Mouse (Mus musculus): ENCODE results near the gene Atp1a1. TPM values are rescaled to one million over a fixed set of nuclear protein-coding genes. Genes with fewer than 3 reads are reported as not detected.

Atp1a1 gene
- polyA plus RNA-seq, 1 experiment from 2014 or later = 270 TPM

GRCm38 (mm10) chr3:101599920-101600741, 4.4 kb downstream of the Atp1a1 start:
- peaks cover 77% of the 10 kb centered on the region for H3K4me1 ChIP-seq (replicated peaks)
- 4% methylated on average over 4 of the region's 4 CpGs for WGBS
- no peaks in the 10 kb centered on the region for H3K36me3 ChIP-seq
- H3K27me3 ChIP-seq = no peaks in the 10 kb centered on the region
- peak overlapping the region; percentile 99 for H3K9ac ChIP-seq
- no peak for ATAC-seq (replicated peaks; ENCODE audit: insufficient number of reproducible peaks, insufficient read depth, low FRiP score, low read depth)
- no peaks in the 10 kb centered on the region for H3K9me3 ChIP-seq (replicated peaks)
- peak overlapping the region; percentile 100 for H3K27ac ChIP-seq
- H3K4me2 ChIP-seq = peak overlapping the region; percentile 91
- H3K4me3 ChIP-seq = peak overlapping the region; percentile 89

DNA sequence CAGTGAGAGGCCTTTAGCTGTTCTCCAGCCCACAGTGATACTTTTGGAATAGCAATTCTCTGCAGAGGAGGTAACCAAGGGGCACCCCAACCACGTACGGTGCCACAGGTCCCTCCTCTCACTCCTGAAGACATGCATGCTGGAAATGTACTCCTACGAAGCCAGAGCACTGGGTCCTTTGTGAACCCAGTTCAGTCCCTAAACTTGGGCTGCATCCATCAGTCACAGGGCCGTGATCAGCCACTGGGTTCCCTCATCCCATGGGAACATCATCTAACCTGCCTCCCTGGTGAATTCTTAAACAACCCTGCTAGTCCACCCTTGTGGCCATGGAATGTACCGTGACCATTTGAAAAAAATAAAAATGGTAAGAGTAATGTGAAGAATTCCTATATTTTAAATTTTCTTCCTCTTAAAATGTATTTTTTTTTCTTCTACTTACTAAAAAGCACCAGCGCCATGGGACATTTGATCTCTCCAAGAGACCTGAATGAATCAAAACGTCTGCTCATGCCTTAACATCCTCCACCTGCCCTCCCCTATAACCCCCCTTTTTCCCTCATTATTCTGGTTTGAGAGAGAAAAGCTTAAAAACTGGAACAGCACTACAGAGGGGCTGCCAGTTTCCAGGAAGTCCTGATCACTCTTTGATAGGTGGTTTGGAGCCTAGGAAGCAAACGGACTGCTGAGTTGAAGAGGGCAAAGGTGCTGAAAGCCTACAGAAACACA, 5.1 kb downstream of the Atp1a1 start:
- Histone ChIP-seq H3K4me2 (peak overlapping the region; percentile 91), H3K9ac (peak overlapping the region; percentile 99), H3K27ac (peak overlapping the region; percentile 100), H3K9me3 (replicated peaks) (no peaks in the 10 kb centered on the region), H3K4me3 (peak overlapping the region; percentile 89), H3K27me3 (no peaks in the 10 kb centered on the region), H3K4me1 (replicated peaks) (peaks cover 82% of the 10 kb centered on the region), H3K36me3 (peaks cover 6% of the 10 kb centered on the region)
- ATAC-seq (replicated peaks; ENCODE audit: insufficient number of reproducible peaks, insufficient read depth, low FRiP score, low read depth) = no peak
- 43% methylated on average over 8 of the region's 8 CpGs for WGBS

DNA sequence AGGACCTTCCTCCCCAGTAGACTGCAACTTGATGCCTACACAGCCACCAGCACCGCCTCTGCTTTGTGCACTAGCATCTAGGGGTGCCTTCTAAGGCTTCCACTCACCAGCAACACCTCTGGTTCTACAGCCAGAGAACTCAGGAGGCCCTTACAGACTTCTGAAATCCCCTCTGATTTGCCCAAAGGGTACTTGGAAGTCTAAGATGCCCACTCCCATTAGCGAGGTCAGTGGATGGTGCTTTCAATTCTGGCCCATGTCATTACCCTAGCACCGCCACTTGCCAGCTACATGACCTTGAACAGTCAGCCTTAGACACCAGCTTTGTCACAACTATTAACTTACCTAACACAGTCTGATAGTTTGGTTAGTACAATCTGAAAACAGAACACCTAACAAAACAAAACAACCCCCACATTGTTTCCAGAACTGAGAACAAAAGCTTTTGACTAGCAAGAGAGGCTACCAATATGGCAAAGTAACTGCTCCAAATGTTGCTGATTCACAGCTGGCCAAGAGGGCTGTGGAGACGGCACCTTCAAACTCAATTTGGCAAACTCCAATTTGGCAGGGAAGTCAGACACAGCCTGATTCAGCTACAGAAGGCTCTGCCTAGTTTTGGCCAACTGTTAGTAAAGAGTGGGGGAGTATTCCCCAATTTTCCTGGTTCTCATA, 6.1 kb downstream of the Atp1a1 start:
- H3K27me3 ChIP-seq = no peaks in the 10 kb centered on the region
- H3K4me1 ChIP-seq (replicated peaks) = peaks cover 92% of the 10 kb centered on the region
- H3K27ac ChIP-seq = peak overlapping the region; percentile 100
- peak overlapping the region; percentile 89; the same call in 1 of the 2 replicates for H3K4me3 ChIP-seq
- no peaks in the 10 kb centered on the region for H3K9me3 ChIP-seq (replicated peaks)
- peak overlapping the region; percentile 91 for H3K4me2 ChIP-seq
- H3K9ac ChIP-seq = peak overlapping the region; percentile 39
- peaks cover 16% of the 10 kb centered on the region for H3K36me3 ChIP-seq
- 44% methylated on average over 4 of the region's 4 CpGs for WGBS
- ATAC-seq (replicated peaks; ENCODE audit: insufficient number of reproducible peaks, insufficient read depth, low FRiP score, low read depth) = no peak

- peak overlapping the region; percentile 91 for H3K4me2 ChIP-seq
- H3K4me1 ChIP-seq (replicated peaks) = peaks cover 93% of the 10 kb centered on the region
- 21% methylated on average over 10 of the region's 10 CpGs for WGBS
- peaks cover 24% of the 10 kb centered on the region for H3K36me3 ChIP-seq
- no peak for ATAC-seq (replicated peaks; ENCODE audit: insufficient number of reproducible peaks, insufficient read depth, low FRiP score, low read depth)
- no peaks in the 10 kb centered on the region for H3K9me3 ChIP-seq (replicated peaks)
- H3K27ac ChIP-seq = peak overlapping the region; percentile 100
- H3K27me3 ChIP-seq = no peaks in the 10 kb centered on the region
- H3K4me3 ChIP-seq = 0 out of 2 replicates have a peak overlapping the region, but pooled peaks have one; percentile 9
- H3K9ac ChIP-seq = peak overlapping the region; percentile 39
Observed at GRCm38 (mm10) chr3:101597317-101598096, 7.0 kb downstream of the Atp1a1 start.

DNA sequence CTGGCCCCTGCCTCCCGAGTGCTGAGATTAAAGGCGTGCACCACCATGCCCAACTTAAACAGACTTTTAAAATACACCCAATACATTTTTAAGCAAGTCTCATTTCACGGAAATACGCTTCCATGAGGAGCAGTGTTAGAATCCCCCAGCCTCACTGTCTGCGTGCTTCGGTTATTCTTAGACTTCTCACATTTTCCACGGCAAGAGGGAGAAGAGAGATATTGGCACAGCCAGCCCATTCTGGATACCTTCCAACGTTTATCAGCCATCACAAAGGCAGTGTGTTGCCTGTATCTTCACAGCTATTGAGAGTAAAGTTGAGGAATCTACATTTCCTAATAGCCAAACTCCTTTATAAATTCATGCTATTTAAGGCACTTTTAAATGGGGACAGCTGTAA, 7.8 kb downstream of the Atp1a1 start:
- H3K9ac ChIP-seq = peak overlapping the region; percentile 31
- H3K36me3 ChIP-seq = peaks cover 32% of the 10 kb centered on the region
- H3K4me1 ChIP-seq (replicated peaks) = peaks cover 95% of the 10 kb centered on the region
- peak; percentile 35; the same call in 1 of the 2 replicates for ATAC-seq (replicated peaks; ENCODE audit: insufficient number of reproducible peaks, insufficient read depth, low FRiP score, low read depth)
- 15% methylated on average over 8 of the region's 8 CpGs for WGBS
- no peaks in the 10 kb centered on the region for H3K9me3 ChIP-seq (replicated peaks)
- peak overlapping the region; percentile 17 for H3K4me3 ChIP-seq
- peak overlapping the region; percentile 100 for H3K27ac ChIP-seq
- peak overlapping the region; percentile 91 for H3K4me2 ChIP-seq
- H3K27me3 ChIP-seq = no peaks in the 10 kb centered on the region

DNA sequence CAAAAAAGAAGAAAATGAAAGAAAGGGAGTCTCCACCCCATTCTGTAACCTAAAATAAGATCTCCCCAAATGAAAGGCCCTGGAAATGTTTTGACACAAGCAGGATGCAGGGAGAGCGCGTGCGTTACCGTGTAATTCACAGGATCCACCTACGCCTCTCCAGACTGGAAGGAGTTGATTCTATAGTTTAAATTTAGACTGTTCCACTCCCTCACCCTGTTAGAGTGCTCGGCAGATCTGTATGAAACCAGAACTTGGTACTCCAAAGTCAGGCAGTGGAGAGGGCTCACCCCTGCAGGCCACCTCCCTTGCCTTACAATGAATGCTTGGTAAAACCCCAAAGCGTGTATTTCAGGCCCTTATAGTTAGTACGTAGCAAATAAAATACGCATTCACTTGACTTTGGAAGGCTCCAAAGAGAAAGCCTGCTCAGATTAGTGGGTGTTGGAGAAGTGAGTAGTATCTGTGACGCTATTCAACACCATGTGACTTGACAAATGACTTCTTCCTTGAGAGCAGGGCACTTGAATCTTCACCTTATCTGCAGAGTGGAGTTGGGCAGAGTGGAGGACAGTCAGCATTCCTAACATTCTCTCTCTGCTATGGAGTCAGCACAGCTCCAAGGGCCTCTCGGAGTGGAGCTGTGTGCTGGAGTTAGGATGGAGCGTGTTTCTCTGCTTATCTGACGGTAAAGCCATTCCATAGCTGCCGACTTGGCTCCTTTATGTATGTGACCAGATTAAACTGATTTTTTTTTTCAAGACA, 8.4 kb downstream of the Atp1a1 start:
- 21% methylated on average over 14 of the region's 14 CpGs for WGBS
- peak overlapping the region; percentile 31 for H3K9ac ChIP-seq
- peak overlapping the region; percentile 91 for H3K4me2 ChIP-seq
- H3K27ac ChIP-seq = peak overlapping the region; percentile 100
- H3K4me1 ChIP-seq (replicated peaks) = peaks cover 95% of the 10 kb centered on the region
- H3K36me3 ChIP-seq = peaks cover 39% of the 10 kb centered on the region
- H3K4me3 ChIP-seq = peak overlapping the region; percentile 17
- ATAC-seq (replicated peaks; ENCODE audit: insufficient number of reproducible peaks, insufficient read depth, low FRiP score, low read depth) = peak; percentile 80
- H3K9me3 ChIP-seq (replicated peaks) = no peaks in the 10 kb centered on the region
- H3K27me3 ChIP-seq = no peaks in the 10 kb centered on the region

GRCm38 (mm10) chr3:101594982-101595381, 9.5 kb downstream of the Atp1a1 start:
- Histone ChIP-seq H3K4me2 (peak overlapping the region; percentile 91), H3K36me3 (peaks cover 50% of the 10 kb centered on the region), H3K27me3 (no peaks in the 10 kb centered on the region), H3K27ac (peak overlapping the region; percentile 100), H3K9me3 (replicated peaks) (no peaks in the 10 kb centered on the region), H3K9ac (peak overlapping the region; percentile 20; the same call in 1 of the 2 replicates), H3K4me3 (no peak overlapping the region), H3K4me1 (replicated peaks) (peaks cover 94% of the 10 kb centered on the region)
- no peak for ATAC-seq (replicated peaks; ENCODE audit: insufficient number of reproducible peaks, insufficient read depth, low FRiP score, low read depth)
- WGBS = 67% methylated on average over 5 of the region's 5 CpGs

- Histone ChIP-seq H3K27ac (peak overlapping the region; percentile 100), H3K4me3 (no peak overlapping the region), H3K27me3 (no peaks in the 10 kb centered on the region), H3K9ac (no peak overlapping the region), H3K4me2 (no peak overlapping the region), H3K36me3 (peaks cover 67% of the 10 kb centered on the region), H3K9me3 (replicated peaks) (no peaks in the 10 kb centered on the region), H3K4me1 (replicated peaks) (peaks cover 93% of the 10 kb centered on the region)
- WGBS = 57% methylated on average over 7 of the region's 7 CpGs
- ATAC-seq (replicated peaks; ENCODE audit: insufficient number of reproducible peaks, insufficient read depth, low FRiP score, low read depth) = no peak
Observed at GRCm38 (mm10) chr3:101593266-101593651, 11.2 kb downstream of the Atp1a1 start.

DNA sequence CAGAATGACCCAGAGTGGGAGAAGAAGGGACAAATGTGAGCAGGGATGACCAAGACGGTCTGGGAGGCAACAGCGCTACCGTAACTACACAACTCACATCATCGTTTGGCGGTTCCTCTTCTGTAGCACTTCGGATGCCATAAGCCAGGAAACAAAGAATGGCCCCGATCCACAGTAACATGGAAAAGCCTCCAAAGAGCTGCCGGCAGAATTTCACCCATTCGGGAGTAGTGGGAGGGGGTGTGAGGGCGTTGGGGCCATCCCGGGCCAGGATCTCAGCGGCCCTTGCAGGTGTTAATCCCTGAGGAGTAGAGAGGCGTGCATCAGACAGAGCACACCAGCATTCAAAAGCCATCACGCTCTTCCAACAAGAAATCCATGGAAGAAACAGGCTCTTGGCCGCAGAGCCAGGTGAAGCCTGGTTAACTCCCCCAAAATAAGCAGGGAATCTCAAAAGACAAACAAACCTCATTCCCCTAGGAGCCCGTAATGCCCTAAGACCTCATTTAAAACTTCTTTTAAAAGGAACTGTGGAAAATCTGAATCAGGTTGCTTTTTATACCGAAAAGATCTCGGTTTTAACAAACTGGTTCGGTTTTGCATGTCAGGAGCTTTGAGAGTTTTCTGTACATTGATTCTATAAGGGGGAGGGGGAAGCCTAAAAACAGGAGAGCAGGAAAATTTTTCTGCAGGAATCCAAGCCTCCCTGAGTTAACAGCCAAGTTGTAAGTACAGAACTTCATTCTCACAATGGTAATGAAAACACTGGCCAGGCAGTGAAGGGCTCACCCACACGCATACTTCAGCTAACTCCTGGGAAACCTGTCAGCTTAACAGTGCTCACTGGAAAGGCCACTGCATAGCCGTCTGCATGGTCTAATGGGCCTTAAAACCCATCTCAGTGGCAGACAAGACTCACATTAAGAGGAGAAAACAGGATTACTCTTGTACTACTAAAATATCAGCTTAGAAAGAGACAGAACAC, 11.9 kb downstream of the Atp1a1 start:
- peak overlapping the region; percentile 33; the same call in 1 of the 2 replicates for H3K9ac ChIP-seq
- WGBS = 69% methylated on average over 21 of the region's 21 CpGs
- H3K4me1 ChIP-seq (replicated peaks) = peaks cover 93% of the 10 kb centered on the region

More for the DNA sequence above, 11.9 kb downstream of the Atp1a1 start:
- Histone ChIP-seq H3K9me3 (replicated peaks) (no peaks in the 10 kb centered on the region), H3K27ac (peak overlapping the region; percentile 100), H3K36me3 (peaks cover 74% of the 10 kb centered on the region), H3K27me3 (no peaks in the 10 kb centered on the region), H3K4me2 (no peak overlapping the region), H3K4me3 (no peak overlapping the region)
- no peak for ATAC-seq (replicated peaks; ENCODE audit: insufficient number of reproducible peaks, insufficient read depth, low FRiP score, low read depth)
